Mouse (Mus musculus) gastrocnemius, postnatal 10 days (tissue): ENCODE measurements around the gene Mgat5. TPM values are rescaled to one million over a fixed set of nuclear protein-coding genes. Genes with fewer than 3 reads are reported as not detected.

ENCODE experiments used
- DNase-seq: peaks from one replicate; pipeline ENCODE4 v3.0.0; 2021; ENCODE audit warnings: mixed read lengths
- total RNA-seq, 2 experiments: library from RNA; stranded (reverse); gene quantifications; 2 replicates each; pipeline ENCODE4 v1.2.3; 2021

Gene Mgat5
- total RNA-seq, 2 experiments from 2014 or later: 3.6 to 4.9 TPM

DNA sequence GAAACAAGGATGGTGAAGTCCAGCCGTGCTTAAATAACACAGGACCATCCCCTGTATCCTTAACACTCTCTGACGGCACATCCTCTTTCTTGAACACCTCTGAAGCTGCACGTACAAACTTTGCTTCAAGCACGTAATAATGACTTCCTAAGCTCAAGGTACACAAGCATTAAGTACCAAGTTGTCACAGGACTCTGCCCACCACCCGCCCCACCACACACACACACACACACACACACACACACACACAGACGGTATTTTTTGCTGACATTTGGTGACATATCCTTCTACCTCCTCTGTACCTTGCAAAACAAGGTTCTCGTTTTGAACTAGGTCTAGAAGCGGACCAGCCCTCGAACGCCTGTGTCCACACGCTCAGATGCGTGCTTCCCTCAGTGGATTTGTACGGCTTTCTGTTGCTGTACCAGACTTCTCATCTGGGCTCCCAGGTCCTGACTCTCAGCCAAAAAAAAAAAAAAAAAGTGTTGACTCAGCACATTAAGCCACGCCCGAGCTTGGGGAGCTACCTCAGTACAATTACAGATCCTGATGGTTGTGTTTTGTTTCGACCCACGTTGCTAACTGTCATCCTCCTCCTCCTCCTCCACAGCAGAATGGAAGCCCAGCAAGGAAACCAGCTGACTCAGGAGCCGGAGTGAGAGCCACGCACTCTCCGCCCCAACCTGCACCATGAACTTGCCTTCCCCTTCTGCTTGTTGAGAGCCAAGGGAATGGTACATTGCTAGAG lies 101.4 kb downstream of the Mgat5 start:
- no peak for DNase-seq

DNA sequence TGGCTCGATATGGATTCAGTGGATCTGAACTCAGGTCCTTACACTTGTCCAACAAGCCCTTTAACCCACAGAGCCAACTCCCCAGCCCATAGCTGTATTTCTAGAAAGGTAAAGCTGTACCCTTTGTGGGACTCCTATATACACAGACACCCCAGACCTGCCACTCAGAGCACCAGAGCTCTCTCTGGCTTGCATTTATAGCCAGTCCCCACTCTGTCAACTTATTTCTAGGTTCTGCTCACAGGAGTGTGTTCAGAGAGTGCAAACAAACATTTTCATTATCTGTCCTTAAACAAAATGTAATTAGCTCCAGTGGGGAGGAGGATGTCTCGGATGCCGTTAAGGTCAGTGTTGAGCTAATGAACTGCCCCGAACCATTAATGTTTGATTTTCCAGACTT lies 102.5 kb downstream of the Mgat5 start:
- DNase-seq: no peak

DNA sequence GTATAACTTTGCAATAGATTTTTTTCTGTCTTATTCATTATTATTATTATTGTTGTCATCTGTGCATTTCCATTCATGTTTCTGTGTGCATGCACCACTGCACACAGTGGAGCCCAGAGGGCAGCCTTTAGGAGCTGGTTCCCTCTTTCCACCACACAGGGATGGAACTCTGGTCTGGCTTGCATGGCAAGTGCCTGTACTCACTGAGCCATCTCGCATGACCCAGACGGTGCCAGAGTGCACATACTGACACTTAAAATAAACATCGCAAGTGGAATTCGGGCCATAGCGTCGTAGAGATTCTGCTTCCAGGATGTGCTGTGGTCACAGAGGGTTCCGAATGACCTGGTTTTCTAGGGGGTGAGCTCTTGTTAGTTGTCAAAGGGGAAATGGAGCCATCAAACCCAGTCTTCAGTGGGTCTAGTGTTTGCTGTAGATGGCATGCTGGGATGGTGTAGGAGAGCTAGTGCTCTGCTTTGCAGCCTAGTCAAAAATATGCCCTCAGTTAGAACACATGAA lies 103.5 kb downstream of the Mgat5 start:
- no peak for DNase-seq

DNA sequence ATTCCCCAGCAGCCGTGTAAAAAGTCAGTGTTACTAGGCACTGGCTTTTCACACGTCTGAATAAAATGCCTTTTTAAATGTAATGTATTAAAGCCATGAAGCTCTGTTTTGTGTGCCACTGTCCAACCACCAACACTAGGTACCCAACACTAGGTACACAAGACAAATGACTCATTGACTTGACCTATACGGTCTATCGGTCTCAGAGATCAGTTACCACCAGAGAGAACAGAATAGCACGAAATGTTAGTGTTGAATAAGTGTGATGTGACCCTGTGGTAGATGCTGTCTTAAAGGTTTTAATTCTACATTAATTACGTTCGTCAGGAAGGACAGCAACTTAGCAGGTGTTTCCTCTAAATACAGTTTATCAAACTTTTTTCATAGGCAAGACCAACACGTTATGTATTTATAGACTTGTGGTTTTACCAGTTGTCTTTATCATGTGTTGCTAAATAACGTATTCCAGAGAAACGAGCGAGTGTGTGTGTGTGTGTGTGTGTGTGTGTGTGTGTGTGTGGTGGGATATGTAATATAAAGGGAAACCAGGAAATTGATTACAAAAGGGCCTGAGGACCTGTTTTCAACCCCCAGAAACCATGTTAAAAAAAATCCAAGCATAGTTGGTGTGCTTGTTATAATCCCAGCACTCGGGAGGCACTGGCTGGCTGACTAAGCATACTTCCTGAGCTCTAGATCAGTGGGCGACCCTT lies 104.3 kb downstream of the Mgat5 start:
- no peak for DNase-seq

DNA sequence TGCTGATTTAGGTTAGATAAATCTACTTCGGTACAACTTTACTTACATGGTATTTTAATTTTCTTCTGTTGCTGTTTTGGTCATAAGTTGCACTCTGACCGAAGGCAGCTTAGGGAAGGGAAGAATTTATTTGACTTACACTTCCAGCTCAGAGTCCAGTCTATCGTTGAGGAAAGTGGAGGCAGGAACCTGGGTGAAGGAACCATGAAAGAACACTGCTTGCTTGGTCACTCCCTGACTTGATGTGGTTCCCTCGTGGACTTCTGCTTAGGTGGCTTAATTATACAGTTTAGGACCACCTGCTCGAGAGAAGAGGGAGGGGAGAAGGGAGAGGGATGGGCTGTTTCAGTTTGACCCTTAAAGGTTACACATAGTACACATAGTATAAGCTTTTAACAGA lies 105.2 kb downstream of the Mgat5 start:
- no peak for DNase-seq

DNA sequence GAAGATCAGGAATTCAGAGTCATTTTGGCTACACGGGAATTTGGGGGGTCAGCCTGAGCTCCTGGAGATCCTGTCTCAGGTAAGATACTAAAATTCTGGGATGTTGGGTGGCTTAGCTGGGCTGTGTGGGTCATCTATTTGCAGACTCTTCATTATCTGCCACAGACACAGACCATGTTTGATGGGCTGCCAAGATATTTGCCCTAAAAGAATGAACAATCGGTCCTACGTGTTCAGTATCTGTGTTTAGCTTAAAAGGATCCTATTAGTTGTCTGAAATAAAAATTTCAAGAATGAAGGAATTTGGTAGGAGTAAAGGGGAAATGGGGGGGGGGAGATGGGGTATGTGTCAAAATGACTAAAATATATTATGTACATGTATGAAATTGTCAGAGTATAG lies 105.9 kb downstream of the Mgat5 start:
- no peak for DNase-seq

DNA sequence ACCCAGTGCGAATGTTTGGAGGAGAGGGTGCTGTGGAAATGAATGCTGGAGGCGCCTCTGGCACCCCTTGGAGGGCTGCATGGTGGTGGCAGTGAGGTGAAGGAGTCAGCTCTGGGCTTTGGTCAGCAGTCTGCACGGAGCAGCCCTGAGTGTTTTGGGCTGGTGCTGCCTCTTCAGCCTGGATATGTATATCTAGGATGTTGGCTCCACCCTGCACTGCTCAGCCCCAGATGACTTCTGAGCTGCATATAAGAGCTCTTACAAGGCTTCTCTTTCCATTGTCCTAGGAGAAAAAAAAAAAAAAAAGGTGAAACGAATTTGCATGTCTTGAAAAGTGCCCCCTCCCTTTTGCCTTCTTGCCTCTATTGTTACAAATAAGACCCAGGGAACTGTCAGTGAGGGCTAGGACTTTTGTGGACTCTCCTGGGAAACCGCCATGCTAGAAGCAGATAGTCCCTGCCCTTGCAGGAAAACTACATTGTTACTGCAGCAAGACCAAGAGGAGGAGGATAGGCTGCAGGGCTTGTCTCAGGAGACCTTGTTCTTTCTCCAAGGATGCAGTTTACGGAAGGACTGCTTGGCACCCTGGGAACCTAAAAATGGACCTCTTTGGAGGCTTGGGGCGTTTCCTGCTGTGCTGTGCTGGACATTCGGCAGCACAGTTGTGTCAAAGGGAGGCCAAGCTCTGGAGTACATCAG lies 109.0 kb downstream of the Mgat5 start:
- no peak for DNase-seq

DNA sequence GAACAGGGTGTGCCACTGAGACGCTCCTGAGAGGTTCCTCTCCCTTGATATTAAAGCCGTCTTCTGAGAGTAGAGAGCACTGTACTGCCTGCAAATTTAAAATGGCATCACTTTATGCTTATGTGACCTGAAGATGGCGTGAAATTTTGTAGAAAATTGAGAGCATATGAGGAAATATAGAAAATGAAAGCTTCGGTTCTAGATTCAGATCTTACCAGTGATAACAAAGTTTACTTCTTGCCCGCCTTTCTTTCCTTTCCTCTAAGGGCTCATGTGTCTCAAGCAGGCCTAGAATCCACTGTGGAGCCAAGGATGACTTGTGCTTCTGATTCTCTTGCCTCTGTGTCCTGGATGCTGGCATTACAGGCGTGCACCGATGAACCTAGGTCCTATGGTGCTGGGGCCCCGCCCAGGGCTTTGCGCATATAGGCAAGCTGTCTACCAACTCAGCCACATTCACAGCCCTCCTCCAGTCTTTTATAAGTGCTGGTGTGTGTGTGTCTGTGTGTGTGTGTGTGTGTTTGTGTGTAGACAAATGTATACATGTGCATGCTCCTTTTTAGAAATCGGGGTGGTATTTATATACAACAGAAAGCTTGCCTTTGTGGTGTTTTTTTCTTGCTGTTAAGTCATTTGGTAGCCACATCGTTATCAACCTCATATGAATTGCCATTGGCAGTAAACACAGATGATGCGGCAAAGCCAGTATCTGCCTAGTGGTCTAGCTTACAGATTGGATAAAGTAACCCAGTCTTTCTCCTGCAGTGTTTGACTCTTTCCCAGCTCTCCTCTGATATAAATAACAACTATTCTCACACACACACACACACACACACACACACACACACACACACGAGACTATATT lies 111.2 kb downstream of the Mgat5 start:
- DNase-seq: no peak

DNA sequence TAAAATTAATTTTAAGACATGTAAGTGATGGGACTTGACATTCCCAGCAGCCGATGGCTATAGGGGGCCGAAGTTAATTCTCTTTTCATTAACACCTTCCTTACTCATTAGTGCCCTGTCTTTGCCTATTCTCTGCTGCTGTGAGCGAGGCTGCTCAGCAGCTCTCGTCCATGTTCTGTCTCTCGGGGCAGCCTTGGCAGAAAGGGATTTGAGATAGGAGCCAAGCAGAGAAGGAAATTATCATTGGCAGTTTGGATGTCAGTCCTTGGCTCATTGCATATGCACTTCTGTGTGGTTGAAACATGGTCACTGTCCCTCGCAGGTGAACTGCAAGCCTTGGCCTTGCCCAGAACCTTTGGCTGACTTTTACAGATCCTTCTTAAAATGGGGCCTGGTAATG lies 111.8 kb downstream of the Mgat5 start:
- DNase-seq: no peak

DNA sequence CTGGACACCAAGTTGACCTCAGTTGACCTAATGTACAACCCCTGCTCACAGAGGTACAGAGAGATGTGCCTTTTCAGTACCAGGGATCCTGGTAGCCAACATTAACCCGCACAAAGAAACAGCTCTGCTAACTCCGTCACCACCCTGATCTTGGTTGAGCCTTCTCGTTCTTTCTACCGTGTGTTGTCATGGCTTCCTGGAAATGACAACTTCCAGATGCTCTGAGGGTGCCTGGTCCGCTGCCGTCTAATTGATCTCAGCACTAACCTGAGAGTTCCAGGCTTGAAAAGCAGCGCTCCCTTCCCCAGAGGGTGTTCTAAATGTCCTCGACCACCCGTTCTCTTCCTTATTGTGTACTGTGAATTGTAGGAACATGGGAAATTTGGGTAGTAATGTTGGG lies 112.7 kb downstream of the Mgat5 start:
- DNase-seq: no peak

DNA sequence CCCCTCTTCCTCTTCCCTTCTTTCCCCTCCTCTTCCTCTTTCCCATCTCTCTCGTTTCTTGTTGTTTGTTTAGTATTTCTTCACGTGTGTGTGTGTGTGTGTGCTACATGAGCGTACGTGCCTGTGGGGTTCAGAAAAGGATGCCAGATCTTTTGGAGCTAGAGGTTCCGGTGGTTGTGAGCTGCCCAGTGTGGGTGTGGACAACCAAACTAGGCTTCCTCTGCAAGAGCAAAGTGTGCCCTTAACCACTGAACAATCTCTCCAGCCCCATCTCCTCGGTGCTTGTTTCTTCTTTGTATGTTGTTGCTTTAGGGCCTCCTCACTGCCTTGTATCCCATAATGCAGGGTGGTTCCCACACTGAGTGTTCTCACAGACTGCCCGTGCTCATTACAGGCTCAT lies 113.7 kb downstream of the Mgat5 start:
- no peak for DNase-seq

DNA sequence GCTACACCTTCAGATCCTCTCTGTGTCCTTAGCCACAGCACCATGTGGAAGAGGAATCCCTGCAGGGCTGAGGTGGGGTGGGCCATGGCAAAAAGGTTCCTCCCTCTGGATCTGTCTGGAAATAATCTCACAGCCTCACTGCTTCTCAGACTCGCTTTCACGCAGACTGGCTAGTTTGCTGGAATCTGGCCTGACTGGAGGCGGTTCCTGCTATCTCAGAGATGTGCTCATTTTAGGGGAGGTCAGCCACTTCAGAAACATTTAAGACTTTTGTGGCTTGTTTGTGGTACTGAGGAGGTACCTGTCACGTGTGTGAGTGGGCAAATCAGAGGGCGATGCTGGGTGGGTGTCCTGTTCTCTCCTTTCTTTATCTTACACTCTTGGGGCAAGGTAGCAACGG lies 115.0 kb downstream of the Mgat5 start:
- DNase-seq: no peak

DNA sequence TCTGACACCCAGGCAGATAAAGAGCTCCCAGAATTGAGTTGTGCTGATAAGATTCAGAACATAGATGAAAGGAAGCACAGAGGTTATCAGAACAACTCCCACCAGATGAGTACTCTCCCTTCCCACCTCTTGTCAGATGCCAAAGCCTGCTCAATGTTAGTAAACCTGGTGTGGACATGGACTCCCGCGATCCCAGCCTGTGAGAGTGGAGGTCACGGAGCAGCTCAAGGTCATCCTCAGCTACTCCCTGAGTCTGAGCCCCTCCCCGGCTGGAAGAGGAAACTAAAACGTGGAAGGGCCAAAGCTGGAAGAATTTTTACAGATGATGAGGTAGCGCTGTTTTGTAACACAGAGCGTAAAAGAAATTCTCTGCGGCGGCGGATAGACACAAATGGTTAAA lies 116.1 kb downstream of the Mgat5 start:
- no peak for DNase-seq

DNA sequence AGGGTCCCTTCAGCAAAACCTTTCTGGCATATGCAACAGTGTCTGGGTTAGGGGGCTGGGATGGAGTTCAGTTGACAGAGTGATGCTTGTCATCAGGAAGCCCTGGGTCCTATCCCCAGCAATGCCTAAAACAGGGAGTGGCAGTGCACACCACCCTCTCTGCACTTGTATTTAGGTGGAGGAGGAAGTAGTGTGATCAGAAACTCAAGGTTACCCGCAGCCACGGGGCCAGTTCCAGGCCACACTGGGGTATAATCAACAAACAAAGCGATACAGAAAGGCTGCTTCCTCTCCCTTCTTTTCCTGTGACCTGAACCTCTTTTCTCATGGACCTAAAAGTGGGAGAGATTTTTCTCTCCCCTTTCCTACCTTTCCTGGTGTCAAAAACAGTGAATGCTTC lies 116.8 kb downstream of the Mgat5 start:
- DNase-seq: no peak

DNA sequence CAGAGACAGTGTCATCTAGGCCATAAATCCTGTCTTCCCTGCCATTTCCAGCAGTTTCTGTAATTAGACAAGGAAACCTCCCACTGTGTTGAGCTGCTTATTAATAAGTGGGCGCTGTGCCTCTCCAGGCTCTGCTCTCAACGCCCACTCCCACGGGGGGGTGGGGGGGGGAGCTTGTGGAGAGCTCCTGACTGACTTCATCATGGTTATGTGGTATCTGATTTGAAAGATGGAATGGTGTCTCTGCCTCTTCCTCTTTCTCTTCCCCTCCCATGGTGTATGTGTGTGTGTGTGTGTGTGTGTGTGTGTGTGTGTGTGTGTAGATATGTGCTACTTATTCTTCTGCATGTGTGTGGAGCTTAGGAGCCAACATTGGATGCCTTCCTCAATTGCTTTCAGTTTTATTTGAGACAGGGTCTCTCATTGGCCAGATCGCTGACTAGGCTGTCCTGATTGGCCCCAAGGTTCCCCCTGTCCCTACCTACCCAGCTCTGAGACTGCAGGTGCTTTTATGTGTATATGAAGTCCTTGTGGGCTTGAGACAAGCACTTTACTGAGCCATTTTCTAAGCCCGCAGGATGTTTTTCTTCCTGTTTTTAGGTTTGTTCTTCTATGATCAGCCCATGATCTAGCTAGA lies 117.5 kb downstream of the Mgat5 start:
- DNase-seq: no peak

DNA sequence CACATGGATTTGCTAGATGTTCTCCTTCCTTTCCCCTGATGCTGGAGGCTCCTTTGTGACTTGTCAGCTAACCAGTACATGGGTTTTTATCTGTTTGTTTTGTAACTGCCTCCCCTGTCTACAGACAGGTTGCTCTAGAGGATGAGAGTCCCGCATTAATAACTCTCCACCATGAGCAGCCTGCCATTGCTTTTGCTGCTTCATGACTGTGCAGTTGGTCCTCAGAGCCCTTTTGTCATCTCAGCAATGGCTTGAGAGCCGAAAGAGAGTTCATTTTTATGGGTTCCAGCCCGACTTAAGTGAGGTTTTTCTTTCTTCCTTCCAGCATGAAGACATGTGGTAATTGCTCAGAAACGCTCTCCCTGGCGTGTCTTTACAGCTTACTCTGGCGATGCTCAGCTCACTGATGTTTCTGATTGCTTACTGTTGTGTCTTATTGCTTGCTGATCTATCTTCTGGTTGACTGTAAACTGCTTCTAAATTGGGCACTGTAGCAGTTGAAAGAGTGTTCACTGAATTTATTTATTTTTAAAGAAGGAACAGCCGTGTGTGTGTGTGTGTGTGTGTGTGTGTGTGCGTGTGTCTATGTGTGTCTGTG lies 120.9 kb downstream of the Mgat5 start:
- no peak for DNase-seq

DNA sequence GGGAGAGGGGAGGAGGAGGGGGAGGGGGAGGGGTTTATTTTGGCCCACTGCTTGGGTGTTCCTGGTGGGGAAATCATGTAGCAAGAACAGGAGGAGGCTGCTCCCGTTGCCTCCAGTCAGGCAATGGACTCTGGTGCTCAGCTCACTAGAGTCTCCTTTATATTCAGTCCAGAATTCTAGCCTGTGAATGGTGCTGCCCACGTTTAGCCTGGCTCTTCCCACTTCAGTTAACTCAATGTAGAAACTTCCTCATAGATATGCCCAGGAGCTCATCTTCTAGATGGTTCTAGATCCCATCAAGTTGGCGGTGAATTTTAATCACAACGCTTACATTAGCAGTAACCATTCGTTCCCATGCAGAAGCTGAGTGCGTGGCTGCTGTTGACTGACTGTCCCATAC lies 123.0 kb downstream of the Mgat5 start:
- no peak for DNase-seq

DNA sequence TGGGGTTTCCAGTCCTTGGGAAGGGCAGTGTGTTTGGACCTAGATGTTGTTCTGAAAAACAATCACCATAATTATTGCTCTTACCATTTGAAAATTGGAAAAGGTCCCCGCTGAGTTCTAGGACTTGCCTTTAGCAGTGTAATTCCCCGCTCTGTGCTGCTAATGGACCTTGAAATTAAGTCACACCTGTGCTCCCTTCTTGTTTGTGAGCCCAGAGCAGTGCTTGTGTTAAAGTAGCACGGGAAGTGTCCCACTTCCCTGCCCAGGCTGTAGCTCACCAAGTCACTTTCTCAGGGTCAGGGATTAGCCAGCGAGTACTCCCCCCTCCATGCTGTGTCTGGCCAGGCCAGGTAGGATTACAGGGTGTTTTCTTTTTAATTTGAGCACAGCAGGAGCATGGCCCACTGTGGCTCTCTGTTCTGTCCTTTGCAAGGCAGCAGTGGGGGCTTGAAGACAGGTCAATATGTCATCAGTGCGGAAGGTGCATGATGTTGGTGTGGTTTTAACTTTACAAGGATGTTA lies 123.6 kb downstream of the Mgat5 start:
- DNase-seq: no peak

DNA sequence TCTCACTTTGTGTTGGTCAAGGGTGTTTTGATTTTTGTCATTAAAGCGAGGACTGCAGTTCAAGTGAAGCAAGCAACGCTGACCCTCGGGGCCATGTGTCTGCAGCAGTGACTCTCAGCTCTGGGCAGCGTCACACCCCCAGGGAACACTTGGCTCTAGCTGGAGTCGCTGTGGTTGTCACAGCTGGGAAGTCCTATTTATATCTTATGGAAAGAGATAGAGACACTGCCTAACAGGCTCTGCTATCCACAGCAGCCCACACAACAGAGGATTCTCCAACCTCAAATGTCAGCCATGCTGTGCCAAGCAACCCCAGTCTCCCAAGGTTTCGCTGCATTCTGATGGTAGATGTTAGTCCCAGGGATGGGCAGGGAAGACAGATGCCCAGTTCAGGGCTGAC lies 125.0 kb downstream of the Mgat5 start:
- DNase-seq: no peak

DNA sequence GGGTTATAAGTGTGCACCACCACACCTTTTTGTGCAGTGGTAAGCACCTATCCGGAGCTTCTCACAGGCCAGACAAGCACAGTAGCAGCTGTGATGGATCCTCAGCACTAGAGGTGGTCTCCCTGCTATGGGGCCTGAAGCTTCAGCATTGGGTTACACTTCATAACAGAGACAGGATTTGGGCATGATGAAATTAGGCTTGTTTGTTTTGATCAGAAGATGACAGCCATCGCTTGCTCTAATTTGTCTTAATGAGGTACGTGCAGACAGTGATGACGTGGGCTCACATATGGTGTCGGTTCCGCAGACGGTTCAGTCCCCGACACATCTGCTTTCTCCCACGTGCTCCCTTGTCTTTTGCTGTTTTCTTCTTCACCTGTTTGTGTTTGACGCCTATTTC lies 132.9 kb downstream of the Mgat5 start:
- DNase-seq: no peak

DNA sequence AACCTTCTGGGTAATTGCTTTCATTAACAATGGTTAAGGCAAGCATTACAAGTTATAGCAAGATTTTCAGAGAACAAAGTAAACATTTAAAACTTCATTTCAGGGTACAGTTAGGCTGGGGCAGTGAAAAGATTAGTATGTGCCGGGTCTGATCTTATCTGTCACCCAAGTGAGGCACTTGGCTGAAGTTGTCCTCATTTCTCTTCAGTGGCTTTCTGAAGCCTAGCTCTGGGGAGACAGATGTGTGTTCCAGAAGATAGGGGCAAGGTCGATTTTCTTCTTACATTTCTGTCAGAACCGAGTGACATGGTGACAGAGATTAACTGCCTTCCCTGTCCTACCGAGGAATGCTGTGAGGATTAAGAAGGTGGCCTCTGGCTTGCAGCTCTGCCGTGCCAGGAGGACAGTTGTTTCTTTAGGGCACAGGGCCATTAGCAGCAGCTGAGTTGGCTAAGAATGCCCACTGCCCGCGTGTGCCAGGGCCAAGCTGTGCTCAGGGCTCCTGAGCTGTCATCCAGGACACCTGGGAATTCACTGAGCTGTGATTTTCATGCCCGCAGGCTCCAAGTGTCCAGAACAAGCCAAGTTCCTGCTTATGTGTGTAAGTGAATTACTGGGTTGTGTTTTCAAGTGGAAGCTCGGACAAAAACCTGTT lies 134.1 kb downstream of the Mgat5 start:
- DNase-seq: peak; percentile 59
